Mouse (Mus musculus): ENCODE measurements at regions not wholly inside any gene's neighbourhood (a gene's known extent, or its start where the extent isn't known, plus 50 kb on each side); places are given as distances from the start of the nearest gene placed in this dataset.

DNA sequence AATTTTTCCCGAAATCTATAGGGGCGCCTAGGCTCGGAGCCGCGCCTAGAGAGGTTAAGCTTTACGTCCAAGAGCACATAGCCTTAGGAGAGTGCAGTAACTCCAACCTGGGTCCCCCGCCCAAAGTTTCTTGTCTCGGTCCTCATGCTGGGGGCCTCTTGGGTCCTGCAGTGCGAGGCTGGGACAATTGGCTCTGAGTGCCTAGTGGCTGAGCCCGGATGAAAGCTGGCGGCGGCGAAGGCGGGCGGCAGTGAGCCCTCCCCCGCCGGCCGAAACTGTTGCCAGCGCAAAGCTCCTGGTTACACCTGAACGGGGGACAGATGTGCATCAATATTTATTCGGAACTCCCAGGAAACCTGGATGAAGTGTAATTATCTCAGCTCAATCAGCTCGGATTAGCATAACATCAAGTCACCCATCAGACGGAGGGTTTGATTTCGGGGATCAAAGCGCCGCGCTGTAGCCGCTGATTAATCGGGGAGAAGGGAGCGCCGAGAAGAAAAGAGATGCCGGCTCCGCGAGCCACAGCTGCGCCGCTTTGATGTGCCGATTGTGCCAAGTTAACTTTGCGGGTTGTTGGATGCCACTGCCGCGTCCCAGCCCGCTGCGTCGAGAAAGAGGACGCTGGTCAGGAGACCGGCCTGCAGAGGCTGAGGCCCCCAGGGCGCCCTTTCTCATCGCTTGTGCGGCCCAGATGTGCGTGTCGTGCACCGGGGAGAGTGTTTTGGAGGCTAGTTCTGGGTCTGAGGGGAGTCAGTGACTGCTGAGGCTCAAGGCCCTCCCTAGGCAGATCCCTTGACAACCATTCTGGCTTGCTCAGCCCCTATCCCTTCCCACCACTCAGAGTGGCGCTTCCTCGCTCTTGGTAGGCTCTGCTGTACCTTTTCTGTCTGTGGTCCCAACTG lies 123.7 kb upstream of the 4931429L15Rik start:
- peak; percentile 48 to 63 for DNase-seq

DNA sequence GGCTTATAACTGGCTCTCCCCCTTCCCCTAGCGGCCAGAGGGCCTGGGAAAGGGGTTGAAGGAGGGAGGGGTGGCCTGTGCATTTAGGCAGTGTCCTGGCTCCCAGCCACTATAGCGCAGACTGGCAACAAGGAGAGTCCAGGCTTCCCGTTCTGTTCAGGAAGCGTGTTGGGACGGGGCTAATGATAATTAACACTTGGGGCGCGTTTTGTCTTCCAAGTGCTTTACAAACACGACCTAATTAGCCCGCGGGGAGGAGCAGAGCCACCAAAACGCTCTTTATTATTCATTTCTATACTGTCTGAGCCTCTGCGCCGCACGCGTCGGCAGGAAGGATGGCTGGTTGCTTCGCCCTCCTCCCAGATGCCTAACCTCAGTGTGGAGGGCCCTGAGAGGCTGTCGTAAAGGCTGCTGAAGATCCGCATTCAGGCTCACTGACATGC lies 123.0 kb upstream of the 4931429L15Rik start:
- peak; percentile 15 to 48 for DNase-seq

DNA sequence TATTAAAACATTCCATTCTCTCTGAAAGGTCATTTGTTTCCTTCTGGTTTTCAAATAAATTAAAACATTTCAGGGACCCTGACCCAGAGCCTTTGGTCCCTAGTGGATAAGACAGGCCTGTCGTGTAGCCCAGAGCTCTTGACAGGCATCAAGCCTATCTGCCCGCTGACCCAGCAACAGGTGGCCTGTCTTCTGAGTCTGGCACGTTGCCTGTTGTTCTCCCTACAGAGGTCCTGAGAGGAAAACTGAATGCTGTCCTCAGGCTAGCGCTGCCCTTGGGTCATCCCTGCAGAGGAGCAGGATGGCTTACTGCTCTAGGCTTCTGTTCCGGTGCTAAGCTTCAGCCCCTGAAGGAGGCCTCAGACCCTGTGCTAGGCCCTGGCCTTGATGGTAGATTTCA lies 120.4 kb upstream of the 4931429L15Rik start:
- DNase-seq: peak; percentile 14 to 39

DNA sequence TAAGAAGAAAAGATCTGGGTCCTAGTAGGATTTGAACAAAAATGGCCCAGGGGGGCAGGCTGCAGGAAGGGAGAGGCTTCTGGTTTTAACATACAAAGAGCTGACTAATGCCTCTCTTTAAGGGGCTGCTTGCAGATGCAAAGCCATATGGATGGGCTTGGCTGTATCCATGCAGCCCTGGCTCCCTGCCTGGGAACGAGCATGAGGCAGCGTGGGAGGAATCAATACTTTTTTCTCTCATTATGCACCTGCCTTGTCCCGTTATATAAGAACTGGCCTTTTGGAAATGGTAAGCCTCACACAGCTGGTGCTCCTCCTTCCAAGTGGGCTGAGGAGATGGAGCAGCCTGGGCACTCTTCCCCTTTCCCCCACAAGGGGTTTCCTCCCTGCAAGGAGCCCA lies 114.9 kb upstream of the 4931429L15Rik start:
- no peak for DNase-seq

GRCm38 (mm10) chr9:46433716-46434115 lies 113.9 kb upstream of the 4931429L15Rik start:
- DNase-seq: no peak

DNA sequence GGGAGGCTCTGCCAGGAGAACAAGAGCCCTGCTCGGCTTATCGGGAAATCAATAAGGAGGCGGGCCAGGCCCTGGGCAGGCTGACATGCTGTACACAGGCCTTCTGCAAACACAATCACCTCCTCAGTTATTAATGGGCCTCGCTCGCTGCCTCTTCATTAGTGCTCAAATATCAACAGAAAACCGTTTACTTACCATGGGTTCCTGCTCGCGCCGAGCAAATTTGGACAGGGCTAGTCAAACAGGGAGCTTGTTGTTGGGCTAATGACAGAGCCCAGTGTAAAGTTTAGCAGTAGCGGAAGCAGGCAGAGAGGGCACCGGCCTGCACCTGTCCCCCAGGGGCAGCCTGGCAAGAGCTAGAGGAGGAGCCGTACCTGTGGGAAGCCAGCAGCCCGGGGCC lies 111.3 kb upstream of the 4931429L15Rik start:
- no peak for DNase-seq

- peak in 1 of 2 experiments; percentile 33 for DNase-seq
Observed at GRCm38 (mm10) chr9:46423184-46423967, 103.6 kb upstream of the 4931429L15Rik start.

DNA sequence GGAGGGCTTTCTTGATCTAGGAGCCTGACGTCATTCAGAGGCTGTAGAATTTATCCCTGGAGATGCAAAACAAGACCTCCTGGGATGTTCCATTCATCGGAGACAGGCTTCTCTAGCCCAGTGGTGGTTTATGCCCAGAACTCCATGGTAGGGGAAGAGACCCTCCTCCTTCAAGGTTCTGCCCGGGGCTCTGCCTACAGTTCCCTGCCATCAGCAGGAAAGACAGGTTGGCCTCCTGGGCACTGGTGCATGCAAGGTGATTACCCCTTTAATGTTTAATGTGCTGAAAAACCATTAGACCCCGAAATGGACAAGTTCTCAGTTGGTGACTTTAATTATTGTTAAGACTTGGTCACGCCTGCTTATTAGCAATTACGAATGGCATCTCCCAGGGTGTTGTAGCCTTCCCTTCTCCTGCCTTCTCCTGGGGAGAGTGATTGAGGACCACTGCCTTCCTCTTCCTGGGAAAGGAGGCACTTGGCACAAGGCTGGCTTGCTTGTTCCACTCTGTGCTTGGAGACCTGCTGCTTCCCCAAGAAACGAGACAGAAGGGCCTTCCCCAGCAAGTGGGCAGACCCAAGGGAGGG lies 102.0 kb upstream of the 4931429L15Rik start:
- DNase-seq: peak; percentile 31 to 54

GRCm38 (mm10) chr9:46411686-46412085 lies 91.9 kb upstream of the 4931429L15Rik start:
- no peak for DNase-seq

GRCm38 (mm10) chr9:46408776-46409175 lies 89.0 kb upstream of the 4931429L15Rik start:
- DNase-seq: no peak

GRCm38 (mm10) chr9:46406606-46407005 lies 86.8 kb upstream of the 4931429L15Rik start:
- no peak for DNase-seq

DNA sequence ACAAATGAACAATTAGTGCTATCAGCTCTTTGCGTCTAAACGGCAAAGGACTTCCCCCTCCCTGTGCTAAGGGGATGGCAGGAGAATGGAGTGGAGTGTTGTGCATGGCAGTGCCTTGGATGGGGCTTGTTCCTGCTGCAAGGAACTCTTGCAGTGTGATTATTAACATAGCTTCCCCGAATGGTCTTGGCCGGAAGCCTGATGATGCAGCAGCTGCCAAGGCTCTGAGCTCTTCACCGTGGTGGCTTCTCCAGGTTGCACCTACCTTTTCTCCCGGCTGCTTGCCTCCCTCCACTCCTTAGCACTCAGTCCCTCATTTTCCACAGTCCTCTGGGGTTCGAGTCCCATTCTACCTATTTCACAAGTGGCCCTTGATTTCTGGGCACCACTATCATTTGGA lies 76.8 kb upstream of the 4931429L15Rik start:
- DNase-seq: no peak

DNA sequence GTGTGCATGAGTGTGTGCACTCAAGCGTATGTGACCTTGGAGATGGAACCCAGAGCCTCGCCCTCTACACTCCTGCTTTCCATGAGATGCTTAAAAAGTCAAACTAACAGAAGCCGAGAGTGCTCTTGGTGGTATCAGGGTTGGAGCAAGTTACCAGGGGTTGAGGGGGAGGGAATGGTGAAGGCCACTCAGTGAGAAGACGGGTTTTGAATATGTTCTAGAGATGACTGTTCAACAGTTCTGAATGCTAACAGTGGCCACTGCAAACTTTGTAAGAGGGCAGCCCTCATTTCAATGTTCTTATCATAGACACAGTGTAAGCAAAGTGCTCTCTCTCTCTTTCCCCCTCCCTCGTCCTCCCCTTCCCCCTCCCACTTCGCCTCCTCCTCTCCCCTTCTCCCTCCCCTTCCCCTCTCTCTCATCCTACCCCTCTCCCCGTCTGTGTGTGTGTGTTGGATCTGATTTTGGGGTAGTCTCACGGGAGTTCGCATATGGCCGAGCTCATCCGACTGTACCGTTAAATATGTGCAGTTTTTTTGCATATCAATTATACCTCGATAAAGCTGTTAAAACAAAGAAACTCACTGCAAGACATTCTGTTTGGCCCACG lies 75.5 kb upstream of the 4931429L15Rik start:
- no peak for DNase-seq

GRCm38 (mm10) chr9:46394239-46394638 lies 74.5 kb upstream of the 4931429L15Rik start:
- DNase-seq: no peak

- peak; percentile 84 to 85 for DNase-seq
Observed at GRCm38 (mm10) chr9:46392641-46393321, 73.0 kb upstream of the 4931429L15Rik start.

DNA sequence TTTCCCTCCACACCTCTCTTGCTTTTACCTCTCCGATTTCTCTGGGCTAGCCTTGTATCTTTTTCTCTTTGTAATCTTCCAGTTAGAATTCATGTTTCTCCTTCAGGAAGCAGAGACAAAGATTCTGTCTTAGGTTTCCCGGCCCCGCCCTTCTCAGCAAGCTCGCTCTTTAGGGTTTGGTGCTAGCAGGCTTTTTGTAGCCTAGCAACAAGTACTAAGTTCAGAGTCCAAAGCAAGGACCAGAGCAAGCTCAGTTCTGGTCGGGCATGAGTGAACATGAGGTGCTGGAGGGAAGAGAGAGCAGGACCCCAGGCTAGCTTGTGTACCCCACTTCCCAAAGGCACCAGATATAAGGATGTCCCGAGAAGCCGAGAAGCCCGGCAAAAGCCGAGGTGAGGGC lies 70.0 kb upstream of the 4931429L15Rik start:
- peak; percentile 25 to 48 for DNase-seq

DNA sequence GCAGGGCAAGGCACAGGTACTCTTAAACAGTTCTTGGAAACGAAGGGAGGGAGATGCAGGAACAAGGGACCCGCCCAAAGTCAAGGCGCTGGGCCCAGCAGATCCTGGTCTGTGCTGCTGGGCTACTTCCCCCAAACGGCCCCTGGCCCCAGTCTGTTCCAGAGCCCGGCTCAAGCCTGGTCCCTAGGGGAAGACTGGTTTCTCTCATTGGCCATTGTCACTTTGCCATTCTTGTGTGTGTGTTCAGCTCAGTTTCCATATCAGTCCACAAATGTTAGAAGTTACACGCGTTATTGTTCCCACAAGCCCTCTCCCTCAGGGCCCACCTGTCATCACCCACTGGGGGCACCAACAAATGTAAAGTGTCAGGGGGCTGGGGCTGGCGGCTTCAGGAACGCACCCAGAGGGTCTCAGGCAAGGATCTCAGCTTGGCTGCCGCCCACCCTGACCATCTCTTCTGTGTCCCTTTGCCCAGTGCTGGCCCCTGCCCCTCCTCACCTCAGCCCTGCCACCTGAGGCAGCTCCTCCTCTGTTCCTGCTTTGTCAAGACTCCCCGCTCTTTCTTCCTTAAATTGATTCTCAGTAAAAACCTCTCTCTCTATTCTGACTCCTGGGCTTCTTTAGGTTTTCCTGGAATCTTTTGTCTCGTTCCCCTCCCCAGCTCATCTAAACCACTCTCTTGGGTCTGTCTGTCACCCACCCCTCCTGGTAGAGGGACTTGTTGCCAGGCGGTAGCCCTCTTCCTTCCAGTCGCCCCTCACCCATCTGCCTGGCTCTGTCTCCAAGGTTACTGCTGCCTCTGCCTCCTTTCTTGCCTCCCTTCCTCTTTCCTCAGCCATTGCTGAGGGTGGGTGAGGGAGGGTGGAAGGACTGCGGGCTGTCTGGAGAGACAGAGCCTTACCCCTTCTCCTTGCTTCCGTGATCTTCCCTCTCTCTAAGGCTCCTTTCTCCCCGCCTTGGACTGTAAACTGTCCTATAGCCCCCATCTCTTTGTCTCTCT lies 69.2 kb upstream of the 4931429L15Rik start:
- DNase-seq: peak in 1 of 2 experiments; percentile 9

- no peak for DNase-seq
Observed at GRCm38 (mm10) chr9:46386333-46386732, 66.5 kb upstream of the 4931429L15Rik start.

- no peak for DNase-seq
Observed at GRCm38 (mm10) chr9:46381342-46381741, 61.6 kb upstream of the 4931429L15Rik start.

DNA sequence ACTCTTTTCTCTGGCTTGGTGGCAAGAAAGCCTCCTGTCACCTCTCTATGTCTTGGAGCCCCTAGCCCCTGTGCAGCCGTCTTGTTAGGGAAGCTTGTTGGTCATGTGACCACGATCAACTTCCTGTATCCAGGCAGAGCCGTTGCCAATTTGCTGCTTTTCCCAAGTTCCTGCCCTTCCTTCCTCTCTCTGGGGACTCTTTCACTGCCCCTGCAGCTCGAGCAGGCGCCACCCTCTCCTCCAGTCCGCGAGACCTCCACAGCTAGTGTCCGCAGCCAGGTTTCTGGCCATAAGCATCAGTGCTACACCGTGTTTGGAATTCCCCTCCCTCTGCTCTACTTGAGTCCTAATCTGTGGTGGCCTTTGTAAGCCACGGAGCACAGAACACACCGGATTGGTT lies 59.7 kb upstream of the 4931429L15Rik start:
- DNase-seq: peak in 1 of 2 experiments; percentile 11

- no peak for DNase-seq
Observed at GRCm38 (mm10) chr9:46378339-46378738, 58.6 kb upstream of the 4931429L15Rik start.
